Mouse (Mus musculus): Measurements from ENCODE around the gene Ogdh.
"Not testable (repeated sequence)": the region's sequence is repeated elsewhere in the genome, so short reads cannot be mapped to it uniquely, and the experiment has no call there.

Ogdh gene

DNA sequence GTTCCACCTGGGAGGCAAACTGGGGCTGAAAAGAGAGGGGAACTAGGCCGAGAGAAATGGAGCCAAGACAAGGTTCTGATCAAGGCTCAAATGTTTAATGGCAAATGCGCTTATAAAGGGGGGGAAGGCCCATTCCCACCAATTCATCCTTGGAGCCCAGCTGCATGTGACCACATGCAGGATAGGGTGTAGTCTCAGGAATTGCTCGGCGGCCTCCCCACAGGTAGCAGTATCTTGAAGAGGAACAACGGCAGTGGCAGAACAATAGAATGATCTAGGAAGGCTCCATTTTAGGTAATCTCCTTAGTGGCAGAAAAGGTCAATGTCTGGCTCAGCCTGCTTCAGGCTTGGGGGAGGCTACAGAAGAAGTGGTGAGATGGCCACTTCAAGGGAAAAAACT lies 76.6 kb downstream of the Ogdh start:
- DNase-seq, result not testable (repeated sequence)

- no peak for DNase-seq
These were observed 80.1 kb downstream of the Ogdh start for GRCm38 (mm10) chr11:6371376-6372155.

DNA sequence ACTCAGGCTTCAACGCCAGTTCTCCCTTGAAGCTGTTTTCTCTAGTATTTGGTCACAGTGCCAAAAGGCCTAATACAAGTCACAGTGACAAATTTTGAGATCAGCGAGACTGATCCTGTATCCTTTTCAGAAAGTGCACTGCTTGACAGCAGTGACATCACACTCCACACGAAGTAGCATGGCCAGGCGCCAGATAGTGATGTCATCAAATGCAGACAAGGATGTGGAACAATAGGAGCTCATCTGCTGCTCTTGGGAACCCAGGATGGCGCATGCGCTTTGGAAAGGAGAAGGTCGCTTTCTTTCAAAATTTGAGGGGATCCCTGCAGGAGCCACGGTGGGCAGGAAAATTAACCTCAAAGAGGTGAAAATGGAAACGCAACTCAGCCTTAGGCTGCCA lies 81.4 kb downstream of the Ogdh start:
- no peak for DNase-seq

- DNase-seq, result no peak
These were observed 89.5 kb downstream of the Ogdh start for GRCm38 (mm10) chr11:6380916-6381315.

- DNase-seq, result no peak
These were observed 96.8 kb downstream of the Ogdh start for GRCm38 (mm10) chr11:6388126-6388725.

DNA sequence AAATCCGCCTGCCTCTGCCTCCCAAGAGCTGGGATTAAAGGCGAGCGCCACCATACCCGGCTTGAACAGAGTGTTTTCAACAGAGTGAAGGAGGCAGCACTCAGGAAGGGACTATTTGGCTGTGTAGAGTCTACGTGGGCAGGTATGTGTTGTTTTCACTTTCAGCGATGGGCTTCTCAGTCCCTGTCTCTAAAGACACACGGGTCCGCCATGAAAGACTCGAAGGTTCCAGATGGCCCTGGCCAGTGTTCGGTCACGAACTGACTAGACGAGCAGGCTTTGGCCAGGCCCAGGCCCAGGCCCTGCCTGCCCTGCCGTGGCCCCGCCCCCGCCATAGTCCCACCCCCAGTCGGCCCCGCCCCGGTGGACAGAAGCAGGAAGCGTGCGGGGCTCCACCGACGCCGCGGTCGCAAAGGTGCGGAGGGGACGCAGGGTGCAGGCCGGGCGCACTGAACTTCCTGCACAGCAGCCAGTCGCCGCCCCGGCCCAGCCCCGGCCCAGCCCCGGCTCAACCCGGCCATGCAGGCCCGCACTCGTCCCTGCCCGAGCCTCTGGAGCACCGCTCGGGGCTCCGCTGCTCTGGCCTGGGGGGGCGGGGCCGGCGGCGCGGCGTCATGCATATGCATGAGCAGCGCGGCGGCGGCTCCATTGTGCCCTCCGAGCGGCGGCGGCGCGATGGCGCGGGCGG lies 97.4 kb downstream of the Ogdh start, which contains the start of gene Zmiz2:
Gene Zmiz2 (plus strand): TSS at position 349 of the 688 bp plus-strand sequence.
- DNase-seq, result peak; percentile 96

DNA sequence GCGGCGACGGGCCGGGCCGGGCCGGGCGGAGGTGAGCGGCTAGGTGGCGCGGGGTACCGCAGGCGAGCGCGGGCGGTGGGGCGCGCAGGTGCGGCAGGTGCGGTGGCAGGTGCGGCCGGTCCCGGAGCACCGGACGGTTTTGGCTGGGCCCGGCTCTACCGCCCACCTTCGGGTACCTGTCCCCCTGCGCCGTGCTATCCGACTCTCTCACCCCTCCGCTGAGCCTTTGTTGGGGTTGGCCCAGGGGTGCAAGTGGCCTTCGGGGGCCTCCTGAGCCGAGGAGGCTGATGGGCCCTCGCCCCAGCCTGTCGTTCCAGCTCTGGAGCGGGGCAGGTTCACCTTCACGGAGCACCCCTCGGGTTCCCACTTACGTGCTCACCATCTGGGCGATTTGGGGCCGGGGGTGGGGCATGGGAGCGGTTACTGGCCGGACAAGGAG lies 98.1 kb downstream of the Ogdh start:
- DNase-seq, result no peak

GRCm38 (mm10) chr11:6390376-6391053 lies 99.1 kb downstream of the Ogdh start:
- DNase-seq, result no peak

- DNase-seq, result no peak
These were observed 100.3 kb downstream of the Ogdh start for GRCm38 (mm10) chr11:6391516-6392276.

DNA sequence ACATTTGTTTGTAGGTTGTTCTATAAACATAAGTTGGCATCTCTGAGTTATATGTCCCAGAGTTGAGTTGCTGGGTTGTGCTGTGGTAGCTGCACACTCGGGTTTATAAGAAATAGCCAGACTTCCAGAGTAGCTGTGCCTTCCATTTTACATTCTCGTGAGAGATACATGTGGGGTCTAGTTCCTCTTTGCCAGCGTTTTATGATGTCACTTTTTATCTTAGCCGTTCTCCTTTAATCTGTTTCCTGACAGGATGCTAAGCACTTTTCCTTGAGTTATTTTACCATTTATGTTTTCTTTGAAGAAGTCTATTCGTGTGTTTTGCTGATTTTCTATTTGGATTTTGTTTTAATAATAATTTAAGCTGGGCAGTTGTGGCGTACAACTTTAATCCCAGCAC lies 101.4 kb downstream of the Ogdh start:
- DNase-seq, result no peak

DNA sequence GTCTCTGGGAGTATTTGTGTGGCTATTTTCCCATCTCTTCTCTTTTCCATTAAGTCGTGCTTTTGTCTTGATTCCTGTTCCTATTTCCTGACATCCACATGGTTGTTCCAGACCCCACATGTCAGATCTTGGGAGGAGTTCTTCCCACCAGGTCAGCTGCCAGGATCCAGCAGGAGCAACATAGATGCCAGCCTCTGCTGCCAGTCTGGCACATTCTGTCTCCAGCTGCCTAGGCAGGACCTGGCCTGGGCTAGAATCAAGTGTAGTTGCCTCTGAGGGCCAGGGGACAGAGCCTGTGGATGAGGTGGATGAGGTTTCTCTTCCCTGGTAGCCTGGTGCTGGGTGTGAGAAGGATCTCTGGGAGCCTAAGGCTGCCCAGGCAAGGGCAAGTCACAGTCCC lies 102.4 kb downstream of the Ogdh start:
- DNase-seq, result no peak

- no peak for DNase-seq
These were observed 104.1 kb downstream of the Ogdh start for GRCm38 (mm10) chr11:6395565-6395964.

DNA sequence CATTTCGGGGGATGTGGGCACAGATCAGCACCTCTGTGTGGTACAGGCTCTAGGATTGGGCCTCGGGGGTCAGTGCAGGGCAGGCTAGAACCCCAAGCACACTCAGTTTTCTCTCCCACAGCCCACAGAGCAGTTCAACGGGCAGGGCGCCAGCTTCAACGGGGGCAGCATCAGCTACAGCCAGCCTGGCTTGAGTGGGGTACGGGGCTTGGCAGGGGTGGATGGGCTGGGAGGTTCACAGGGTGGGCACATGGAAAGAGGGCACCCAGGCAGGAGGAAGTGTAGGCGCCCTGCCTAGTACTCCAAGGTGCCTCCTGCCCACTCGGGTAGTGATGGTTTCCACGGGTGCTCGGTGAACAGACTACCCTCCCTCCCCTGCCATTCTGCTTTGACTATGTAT lies 106.7 kb downstream of the Ogdh start:
- DNase-seq, result no peak

DNA sequence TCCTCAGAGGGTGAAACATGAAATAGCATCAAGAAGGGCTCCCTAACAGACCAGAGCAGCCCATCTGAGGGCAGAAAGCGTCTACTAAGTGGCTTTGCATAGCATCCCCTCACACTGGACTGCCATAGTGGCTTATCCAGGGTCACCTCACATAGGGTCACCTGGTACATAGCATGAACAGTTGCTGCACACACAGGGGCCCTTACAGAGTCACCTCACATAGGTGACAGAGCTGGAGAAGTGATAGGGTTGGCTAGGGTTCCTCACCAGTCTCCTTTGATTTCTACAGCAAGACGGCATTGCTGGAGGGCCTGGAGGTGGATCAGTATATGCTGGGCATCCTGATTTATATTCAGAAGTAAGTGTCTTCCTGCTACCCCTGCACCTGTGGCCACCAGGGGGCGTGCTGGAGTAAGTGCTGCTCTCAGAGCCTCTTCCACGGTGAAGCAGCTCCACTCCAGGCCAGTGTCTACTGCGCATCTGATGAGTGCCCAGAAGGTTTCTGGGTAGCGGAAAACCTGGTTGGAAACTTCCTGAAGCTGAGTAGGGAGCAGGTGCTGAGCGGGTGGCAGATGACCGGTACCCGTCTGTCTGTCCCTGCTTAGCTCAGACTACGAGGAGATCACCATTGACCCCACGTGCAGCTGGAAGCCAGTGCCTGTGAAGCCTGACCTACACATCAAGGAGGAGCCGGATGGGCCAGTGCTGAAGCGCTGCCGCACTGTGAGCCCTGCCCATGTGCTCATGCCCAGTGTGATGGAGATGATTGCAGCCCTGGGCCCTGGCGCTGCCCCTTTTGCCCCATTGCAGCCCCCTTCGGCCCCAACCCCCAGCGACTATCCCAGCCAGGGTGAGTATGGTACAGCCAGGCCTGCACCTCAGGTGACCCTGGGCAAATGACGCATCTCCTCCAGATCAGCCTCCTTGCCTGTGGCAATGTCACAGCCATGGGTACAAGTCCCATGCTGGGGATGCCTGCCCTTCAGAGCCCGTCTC lies 111.4 kb downstream of the Ogdh start:
- DNase-seq, result peak; percentile 54

GRCm38 (mm10) chr11:6403830-6404405 lies 112.5 kb downstream of the Ogdh start:
- DNase-seq, result no peak

DNA sequence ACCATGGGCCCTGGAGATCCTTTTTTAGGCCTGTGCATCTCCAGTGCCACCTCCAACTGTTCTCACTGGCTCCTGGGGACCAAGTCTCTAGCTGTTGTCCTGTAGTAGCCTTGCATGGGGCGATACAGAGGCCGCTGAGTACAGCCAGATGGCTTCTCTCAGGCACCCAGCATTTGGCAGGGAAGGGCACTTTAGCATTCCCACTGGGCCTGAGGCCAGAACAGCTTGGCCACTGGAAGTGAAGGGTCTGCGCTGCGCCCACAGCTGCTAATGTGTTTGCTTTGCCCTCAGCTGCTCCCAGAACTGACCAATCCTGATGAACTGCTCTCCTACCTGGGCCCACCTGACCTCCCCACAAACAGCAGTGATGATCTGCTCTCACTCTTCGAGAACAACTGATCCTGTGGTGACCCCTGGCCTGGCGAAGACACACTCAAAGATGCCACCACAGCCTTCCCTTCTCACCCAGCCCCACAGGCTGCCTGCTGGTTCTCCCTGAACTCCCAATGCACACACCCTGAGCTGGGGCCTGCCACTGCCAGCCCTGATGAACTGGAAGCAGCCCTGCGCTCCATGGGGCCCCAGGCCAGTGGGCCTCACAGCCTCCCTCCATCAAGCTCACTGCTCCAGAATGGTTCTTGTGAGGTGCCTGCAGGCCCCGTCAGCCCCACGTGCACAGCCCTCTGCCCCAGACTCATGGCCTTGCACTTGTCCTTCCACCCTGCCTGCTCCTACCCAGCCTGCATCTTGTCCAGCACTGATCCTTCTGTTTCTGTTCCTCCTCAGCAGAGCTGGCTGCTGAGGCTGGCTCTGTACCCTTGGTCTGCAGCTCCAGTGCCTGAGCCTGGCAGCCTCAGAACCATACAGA lies 113.5 kb downstream of the Ogdh start:
- DNase-seq, result no peak

DNA sequence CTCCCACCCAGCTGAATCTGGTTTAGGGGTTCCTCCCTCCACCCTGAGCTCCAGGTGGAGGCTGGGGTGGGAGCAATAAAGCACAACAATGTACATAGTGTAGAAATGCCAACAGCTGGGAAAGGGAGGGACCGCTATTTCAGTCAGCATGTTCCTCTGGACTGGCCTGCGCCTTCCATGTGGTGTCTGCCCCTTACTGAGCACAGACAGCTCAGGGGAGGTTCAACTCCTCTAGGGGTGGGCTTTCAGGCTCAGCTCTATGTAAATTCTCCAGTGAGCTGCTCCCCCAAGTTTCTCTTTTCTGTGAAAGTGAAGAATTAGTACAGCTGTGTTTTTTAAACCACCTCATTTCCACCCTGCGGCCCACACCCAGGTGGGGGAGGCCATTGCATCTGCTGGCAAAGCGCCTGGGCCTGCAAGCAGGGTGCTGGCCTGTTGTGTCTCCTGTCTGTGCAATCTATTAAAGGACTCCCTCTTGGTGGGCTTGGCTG lies 114.2 kb downstream of the Ogdh start:
- DNase-seq, result no peak
